Comparison of ENCODE assay signal across 8 mouse cellular contexts in genomic region chr11:41644725-41645501, GRCm38 (mm10).
DNase-seq lines count a peak whose midpoint lies in the region; ATAC-seq lines count a peak whose summit lies in the region.

No protein-coding gene starts in this region.

- no peak for ATAC-seq in granulocyte monocyte progenitor cell, adult 5-6 weeks (replicated peaks; ENCODE audit: poor library complexity, severe bottlenecking)

- H3K9me3 ChIP-seq in hindbrain, embryonic 10.5 days = no peaks in the 10 kb centered on the region

- intact Hi-C loops in gastrocnemius, postnatal 14 days (cut with DNase I; ENCODE audit: low total_unique reads) = no loop called here
- intact Hi-C loops in gastrocnemius, postnatal 36 days (cut with DNase I) = no loop called here

- H3K4me3 ChIP-seq in hindbrain, embryonic 10.5 days = no peak overlapping the region

- peak overlapping the region; percentile 81 for H3K27ac ChIP-seq in hindbrain, embryonic 10.5 days

- H3K36me3 ChIP-seq in hindbrain, embryonic 10.5 days = no peaks in the 10 kb centered on the region

- WGBS in hindbrain, embryonic 10.5 days = 35% methylated on average over 7 of the region's 7 CpGs

- H3K4me1 ChIP-seq in hindbrain, embryonic 10.5 days (replicated peaks) = peaks cover 27% of the 10 kb centered on the region

- H3K27me3 ChIP-seq in hindbrain, embryonic 10.5 days (ENCODE audit: insufficient read depth, poor library complexity, severe bottlenecking) = no peaks in the 10 kb centered on the region

- peak; percentile 3 for DNase-seq in gastrocnemius, postnatal 14 days
- no peak for DNase-seq in gastrocnemius, postnatal 36 days
- peak; percentile 4 for DNase-seq in WW6 (ENCODE audit: low read depth, low spot score)
- peak; percentile 57 for DNase-seq in hindbrain, embryonic 10.5 days (ENCODE audit: low spot score)
- DNase-seq in mesoderm, embryonic 11.5 days (ENCODE audit: low read depth, low spot score) = peak; percentile 72
- DNase-seq in spleen, postnatal 10 days (ENCODE audit: low spot score in 2 of 2) = no peak
- no peak for DNase-seq in thymus, postnatal 25 days

Comparison
In these comparisons a context has a peak if more than half of its experiments do, and no peak if none do; other contexts are left out.
1. DNase-seq: peak in gastrocnemius, postnatal 14 days (single experiment), WW6 (single experiment), hindbrain, embryonic 10.5 days (single experiment) and mesoderm, embryonic 11.5 days (single experiment); none in gastrocnemius, postnatal 36 days (0 of 2), spleen, postnatal 10 days (0 of 2) and thymus, postnatal 25 days (single experiment).